Mouse (Mus musculus) ES-CJ7 (cell line): ENCODE measurements around the gene Tbc1d2.

Source experiments
- DNase-seq: peaks from one replicate; pipeline ENCODE4 v3.0.0; 2011; ENCODE audit warnings: low read depth, low spot score

The Tbc1d2 gene

DNA sequence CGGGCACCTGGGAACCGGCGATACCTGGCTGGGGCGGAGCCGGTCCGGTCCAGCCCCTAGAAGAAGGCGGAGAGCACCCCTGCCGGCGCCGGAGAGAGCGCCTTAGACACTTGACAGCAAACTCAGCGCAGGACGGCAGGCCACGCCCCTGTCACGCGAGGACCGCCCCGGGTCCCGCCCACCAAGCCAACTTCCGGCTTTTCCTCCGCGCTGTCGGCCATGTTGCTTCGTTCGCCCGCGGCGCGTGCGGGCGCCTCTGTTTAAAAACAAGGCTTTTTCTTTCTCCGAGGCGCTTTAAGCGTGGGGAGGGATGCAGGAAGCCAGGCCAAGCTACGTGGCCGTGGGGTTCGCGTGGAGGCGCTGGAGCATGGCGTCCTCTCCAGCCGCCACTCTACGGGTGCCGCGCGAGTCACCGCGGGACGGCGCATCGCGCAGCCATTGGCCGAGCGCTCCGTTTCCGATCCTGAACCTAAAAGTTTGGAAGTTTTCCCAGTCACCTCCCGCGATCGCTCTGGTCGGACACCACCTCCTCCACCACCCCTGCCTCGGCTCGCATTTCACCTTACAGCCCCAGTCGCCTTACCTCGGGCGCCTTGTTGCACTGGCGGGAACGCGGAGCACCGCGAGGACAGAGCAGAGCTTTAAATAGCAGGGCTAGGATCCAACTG lies at the start of gene Tbc1d2:
Gene Tbc1d2, minus strand, starts transcription at position 124 of the 668 bp plus-strand sequence.
- peak; percentile 94 for DNase-seq

DNA sequence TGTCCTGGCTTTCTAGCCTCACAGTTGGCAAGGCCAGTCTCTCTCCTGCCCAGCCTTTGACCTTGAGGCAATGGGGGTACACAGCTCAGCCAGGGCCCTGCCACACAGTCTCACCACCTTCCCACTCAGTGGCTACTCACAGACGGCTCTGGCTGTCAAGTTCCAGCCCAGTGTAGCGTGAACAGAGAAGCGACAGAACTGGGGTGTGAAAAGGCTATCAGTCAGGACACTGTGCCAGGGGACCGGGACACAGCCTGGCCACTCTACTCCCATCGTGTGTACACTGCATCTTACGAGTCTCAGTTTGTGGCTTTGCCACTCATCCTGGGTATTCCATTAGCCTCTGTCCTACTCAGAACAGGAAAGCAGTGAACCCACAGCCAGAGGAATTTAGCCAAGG lies 46.5 kb upstream of the Tbc1d2 start:
- no peak for DNase-seq

DNA sequence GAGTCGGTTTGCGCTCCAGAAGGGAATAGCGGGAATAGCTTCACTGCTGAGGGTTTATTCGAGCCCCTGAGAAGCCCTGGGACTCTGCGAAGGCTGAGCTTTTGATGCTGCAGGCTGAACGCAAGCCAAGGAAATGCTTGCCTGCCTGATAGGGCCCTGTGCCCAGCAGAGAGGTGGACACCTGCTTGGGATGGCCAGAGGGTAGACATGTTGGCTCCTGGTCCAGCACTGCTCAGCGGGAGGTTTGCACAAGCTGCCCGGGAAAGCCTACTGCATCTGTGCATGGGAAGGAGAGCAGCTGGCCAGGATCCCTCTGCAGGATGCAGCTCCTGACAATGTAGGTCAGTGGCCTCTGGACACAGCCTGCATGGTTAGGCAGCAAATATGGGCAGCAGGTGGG lies 40.6 kb upstream of the Tbc1d2 start:
- DNase-seq, result no peak

DNA sequence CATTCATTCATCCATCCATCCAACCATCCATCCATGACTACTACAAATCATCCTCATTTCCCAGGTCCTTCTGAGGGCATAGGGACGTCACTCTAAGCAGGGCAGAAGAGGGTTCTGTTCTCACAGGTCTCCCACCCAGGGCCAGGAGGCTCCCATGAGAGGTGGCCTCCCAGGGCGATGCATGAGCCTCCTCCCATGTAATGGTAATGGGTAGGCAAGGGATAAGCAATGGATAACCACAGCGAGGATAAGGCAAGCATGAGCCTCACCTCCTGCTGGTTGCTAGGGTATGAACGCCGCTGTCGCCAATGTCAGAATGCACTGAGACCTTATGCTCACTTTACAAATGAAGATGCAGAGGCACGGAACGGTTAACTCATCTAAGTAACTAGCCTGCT lies 40.0 kb upstream of the Tbc1d2 start:
- no peak for DNase-seq

DNA sequence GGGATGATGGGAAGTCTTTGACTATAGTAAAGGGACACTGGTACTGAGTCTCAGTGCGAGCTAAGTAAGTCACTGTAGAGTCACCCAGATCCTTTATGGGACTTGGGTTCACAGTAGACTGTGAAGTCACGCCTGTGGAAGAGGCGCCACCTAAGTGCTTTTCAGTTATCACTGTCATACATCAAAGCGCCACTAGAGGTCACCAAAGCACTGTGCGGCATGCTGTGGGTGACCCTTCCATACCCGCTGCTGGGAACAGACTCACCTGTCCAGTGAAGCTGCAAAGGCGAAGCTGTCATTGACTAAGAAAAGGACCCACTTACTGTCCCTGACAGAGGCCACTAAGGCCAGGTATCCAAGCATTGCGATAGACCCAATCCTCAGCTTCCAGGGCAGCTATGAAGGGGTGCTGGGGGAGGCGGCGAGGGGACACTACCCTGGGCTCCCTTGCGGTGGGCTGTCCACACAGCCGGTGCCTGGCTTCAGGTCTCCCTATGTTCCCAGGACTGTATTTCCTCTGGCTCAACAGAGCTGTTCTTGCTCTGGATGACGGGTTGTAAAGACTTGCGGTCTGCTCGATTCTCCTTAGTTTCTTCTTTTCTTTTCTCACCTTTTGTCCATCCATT lies 39.5 kb upstream of the Tbc1d2 start:
- peak; percentile 72 for DNase-seq

DNA sequence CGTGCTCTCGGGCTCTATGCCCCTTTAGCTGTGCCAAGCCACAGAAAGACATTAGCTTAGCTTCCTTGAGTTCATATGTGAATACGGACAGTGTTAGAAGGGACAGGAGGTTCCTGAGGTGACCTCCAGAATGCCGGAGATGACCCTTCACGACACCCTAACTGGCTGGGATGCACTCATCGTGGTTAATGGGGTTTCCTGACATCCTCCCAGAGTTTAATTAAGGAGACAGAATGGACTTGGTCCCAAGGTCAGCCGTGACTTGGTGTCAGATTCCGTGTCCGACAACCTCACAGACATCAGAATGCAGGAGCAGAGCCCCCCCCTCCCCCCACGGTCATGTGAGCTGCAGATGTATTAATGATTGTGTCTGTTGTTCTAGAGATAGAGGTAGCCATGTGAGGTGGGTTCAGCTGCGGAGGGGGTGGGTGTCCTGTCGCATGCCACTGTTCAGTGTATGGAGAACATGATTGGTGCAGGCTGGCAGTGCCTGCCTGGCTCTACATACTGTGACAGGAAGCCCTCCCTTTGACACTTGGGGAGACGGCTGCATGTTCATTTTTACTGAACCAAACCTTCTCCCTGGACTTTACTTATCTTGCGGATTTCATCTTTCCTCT lies 38.3 kb upstream of the Tbc1d2 start:
- DNase-seq, result no peak

DNA sequence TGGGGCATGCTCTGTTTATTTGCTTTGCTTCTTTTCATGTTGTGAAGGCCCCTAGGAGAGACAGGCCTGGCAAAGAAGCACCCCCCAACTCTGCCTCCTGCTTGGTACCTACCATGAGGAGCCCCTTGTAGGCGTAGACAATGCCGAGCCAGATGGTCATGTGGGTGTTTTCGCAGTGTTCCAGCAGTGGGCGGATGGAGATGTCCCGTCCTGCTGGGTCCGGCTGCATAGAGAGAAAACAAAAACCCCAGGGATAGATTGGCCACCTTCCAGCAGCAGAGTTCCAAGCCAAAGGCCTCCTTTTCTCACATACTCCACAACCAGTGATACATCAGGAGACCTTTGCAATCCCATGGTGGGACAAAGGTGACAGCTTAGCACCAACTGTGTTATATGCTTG lies 34.2 kb upstream of the Tbc1d2 start:
- DNase-seq, result no peak

DNA sequence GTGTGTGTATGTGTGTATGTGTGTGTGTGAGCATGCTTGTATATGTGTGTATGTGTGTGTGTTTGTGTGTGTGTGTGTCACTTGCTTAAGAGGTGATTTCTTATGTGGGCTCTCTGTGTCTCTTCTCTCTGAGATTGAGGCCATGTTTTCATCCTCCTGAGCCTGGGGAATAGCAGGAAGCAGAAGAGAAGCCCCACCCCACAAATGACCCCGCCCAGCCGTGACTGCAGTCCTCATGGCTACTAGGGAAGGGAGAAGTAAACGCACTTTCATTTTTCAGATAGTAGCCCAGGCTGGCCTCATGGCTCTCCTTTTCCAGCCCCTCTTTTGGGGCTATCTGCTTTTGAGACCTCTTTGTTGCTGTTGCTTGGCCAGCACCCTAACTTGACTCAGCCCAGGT lies 26.6 kb upstream of the Tbc1d2 start:
- no peak for DNase-seq

DNA sequence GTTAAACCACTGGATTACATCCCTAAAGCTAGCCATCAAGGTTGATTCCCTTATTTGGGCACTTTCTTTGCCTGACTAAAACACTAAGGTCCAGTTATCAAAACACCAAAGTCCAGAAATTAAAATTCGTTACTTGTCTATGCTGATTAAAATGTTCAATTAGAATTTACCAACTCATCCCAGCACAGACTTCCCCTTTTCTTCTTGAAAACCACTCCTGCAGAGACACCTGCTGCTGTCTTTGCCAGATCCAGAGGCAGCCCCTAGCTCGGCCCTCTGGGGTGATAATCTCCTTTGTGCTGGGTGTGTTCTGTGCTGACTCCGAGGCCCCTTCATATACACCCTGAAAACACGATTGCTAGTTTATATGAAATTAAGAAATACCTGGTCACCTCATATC lies 26.0 kb upstream of the Tbc1d2 start:
- DNase-seq, result no peak

DNA sequence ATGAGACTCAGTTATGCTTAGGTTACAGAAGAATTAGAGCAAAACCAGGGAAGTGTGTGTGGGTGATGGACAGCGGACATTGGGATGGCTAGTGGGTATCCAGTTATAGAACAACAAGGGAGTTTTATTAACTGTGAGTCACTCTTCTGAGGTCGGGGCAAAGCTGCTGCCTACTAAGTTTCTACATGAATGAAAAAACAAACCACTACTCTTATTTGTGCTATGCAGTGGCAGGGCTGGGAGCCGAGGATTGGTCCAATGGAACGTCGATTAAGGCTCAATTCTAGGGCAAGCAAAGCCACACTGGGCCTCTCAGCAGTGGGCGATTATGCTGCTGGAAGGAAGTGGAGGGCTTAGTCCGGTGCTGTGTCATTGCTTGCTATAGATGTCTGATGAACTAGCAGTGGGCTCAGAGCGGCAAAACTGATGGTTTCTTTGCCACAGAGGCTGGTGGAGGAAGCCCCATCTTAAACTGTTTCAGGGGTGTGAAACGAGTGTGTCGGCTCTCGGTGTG lies 25.3 kb upstream of the Tbc1d2 start:
- no peak for DNase-seq

DNA sequence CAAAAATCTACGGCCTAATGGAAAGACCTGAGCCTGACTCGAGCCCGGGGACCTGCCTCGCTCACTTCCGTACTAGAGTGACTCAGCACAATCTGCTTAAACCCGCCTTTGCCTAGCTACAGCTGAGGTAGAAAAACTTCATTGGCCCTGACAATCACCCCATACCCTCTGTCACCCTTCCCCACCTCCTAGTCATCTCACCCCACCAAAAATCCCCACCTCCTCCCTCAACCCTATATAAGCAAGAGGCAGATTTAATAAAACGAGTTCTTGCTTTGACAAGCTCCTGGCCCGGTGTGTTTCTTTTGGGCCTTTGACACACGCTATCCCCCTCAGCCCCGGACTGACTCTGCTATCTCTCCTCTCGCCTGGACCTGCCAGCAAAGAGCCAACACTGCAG lies 18.6 kb upstream of the Tbc1d2 start:
- peak; percentile 56 for DNase-seq

DNA sequence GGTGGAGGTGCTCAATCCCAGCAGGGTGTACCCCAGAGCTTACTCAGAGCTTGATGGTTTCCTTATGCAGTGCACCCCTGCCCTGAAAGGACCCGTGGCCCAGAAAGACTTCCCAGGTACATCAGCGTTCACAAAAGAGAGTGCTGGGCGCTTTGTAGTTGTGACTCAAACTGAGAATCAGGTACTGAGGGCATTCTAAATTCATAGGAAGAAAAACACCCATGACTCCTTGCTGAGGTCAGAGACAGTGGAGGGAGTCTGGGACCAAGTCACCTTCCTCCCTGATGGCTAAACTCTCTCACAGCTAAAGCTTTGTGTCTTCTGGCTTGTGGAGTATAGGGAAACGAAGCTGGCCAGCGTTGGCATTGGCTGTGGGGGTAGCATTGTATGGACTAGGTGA lies 16.4 kb upstream of the Tbc1d2 start:
- DNase-seq, result peak; percentile 26

DNA sequence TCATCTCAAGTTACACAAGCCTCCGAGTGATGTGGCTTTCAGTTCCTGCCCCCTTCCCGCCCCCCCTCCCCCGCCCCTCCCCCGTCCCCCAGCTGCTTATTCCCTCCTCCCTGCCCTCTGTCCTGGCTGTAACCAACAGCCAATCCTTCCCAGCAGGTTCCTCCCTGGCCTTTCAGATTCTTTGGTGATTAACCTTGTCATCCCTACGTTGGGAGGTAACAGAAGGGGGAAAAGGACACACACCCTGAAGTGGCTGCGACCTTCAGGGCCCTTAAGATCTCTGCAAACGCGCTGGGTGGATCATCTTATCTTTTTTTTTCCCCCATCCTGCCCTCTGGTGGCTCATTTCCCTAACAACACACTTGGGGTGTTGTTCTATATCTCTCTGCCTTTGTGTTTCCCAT lies 15.4 kb upstream of the Tbc1d2 start:
- DNase-seq, result peak; percentile 99

DNA sequence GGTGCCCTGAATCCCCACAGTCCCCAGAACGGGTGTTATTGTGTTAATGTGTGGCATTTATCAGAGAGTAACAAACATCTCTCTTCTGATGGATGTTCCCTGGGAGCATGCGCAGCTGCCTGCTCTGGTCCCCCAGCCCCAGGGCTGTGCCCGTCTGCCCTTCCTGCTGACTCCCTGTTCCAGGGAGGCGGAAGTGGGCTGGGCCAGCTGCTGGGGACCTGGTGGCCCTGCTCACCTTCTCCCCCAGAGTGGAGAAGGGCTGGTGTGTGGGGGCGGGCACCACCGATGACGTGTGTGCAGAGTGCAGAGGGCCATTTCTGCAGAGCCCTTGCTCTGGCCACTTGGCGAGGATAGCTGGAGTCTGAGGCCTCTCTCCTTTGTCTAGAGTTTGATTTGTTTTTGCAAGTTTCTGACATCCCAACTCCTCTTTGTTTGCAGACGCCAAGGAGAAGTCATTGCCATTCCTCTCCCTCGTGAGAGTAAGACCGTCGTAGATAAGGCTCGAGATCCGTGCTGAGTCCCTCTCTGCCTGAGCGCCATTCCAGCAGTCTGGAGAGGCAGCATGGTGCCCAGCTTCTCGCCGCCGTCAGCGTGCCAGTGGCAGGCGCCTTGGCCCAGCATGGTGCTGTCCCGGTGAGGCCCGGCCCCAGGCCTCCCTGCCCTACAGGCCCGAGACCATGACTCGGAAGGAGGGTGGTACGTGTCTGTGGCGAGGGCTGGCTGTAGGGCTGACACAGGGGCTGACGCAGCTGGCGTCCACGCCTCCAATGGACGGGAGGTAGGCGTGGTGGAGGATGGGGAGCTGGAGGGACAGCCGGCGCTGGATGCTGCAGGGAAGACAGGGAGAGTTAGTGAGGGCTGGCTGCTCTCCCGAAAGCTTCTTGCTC lies 14.4 kb upstream of the Tbc1d2 start:
- DNase-seq, result peak; percentile 65

DNA sequence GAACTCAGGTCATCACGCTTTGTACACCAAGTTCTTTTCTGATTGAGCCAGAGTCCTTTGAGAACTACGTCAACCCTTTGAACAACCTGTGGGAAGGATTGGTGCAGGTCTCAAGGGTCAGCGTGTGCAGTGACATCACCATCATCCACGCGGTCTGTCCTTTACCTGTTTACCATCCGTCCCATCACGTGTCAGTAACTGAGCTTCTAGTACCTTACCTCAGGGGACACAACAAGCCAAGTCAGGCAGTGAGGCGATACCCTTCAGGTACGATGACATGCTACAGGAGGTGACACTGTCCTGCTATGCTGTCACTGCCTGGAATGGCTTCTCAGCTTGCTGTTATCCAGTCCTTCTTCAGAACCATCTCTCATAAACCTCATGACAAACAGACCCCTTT lies 11.4 kb upstream of the Tbc1d2 start:
- no peak for DNase-seq

DNA sequence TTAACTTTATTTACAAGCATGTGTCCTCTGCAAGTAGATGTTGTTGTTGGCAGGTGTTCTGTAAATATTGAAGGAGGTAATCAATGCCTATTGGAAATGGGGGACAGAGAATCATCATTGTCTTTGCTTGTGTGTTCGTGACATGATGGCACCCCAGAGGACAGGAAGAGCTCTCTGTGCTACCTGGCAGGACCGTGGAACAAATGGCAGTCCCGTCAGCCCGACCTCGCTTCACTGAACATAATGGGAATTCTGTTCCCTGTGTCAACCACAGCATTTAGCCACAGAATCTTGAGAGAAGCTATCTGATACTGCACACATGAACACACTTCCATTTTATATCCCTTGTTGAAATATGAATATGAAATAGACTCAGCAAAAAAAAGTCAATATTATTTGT lies 8.9 kb upstream of the Tbc1d2 start:
- DNase-seq, result no peak

DNA sequence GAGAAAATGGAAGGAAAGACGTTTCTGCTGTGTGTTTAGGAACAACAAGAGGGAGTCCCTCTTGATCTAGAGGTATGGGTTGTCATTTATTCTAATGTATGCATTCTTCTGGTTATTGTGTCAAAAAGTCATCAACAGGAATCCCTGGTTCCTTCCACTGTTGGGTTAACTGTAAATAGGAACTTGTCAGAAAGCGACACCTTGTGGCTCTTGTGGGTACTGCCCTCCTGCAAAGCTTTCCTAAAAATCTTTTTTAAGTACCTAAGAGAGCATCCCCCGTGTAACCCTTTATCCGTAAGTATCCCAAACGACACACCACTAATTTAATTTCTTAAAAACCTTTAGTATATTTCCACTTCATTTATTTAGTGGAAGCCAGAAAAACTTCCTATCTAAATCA lies 7.1 kb upstream of the Tbc1d2 start:
- peak; percentile 84 for DNase-seq

DNA sequence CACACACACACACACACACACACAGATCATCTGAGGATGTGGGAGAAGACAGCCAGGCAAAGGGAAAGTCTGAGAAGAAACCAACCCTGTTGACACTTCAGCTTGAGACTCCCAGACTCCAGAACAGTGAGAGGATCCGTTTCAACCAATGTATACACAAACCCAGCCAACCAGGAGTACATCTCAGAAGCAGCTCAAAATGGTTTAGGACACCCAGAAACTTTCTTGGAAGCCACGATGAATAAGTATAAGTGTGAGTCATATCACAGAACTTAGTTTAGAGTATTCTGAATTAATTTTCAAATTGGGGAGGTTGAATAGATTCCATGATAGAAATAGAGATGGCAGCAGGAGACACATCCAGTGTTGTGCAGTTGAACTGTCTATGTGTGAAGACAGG lies 5.9 kb upstream of the Tbc1d2 start:
- DNase-seq, result no peak

DNA sequence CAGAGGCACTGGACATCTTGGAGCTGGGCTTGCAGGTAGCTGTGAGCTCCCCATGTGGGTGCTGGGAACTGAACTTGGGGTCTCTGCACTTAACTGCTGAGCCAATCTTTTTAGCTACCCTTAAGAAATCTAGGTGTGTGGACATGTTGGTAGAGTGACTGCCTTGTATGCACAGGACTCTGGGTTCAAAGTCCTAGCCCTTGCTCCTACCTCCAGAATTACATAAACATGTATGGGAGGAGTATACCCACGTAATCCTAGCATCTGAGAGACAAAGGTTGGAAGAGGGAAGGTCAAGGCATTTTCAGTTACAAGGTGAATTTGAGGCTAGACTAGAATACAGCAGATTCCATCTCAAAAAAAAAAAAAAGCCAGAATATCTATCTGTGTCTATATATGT lies 5.3 kb upstream of the Tbc1d2 start:
- no peak for DNase-seq

DNA sequence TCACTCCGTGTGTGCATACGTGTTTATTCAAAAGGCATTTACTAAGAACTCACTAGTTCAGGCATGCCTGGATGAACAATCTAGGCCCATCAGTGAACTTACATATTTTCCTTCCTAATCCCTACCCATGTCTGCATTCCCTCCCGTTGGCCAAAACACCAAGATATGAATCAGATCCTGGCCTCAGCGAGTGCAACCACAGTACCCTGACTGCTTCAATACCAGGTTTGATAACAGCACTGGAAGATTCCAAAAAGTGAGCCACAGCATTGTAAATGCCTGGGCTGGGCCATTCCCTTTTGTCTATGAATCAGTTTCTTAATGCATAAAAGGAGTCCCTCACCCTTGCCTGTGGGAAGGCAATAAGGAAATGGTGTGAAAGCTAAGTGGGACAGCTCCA lies 848 bp downstream of the Tbc1d2 start:
- DNase-seq, result no peak

DNA sequence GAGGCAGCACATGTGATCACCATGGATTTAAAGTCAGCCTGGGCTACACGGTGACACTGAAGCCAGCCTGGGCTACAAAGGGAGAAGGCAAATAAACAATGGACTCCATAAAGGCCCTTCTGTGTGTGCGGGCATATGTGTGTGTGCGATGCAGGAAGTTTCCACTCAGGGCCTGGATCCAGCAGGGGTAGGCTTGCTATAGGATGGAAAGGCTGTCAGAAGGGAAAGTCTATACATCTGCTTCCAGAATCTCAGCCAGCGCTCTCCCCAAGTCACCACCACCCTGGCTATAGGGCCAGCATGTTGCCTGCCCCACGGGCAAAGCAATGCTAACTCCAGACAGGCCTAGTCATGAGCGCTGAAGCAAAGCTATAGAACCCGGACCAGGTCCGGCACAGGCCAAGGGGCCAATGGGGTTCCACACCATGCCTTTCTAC lies 6.3 kb downstream of the Tbc1d2 start:
- no peak for DNase-seq
